Mouse (Mus musculus) erythroid progenitor cell, adult 5-6 weeks (primary cell): ENCODE measurements around the gene Cd248. TPM values are rescaled to one million over a fixed set of nuclear protein-coding genes. Genes with fewer than 3 reads are reported as not detected.
"Not testable (repeated sequence)": the region's sequence is repeated elsewhere in the genome, so short reads cannot be mapped to it uniquely, and the experiment has no call there.

Source experiments
- ATAC-seq: replicated peaks from 2 replicates; pipeline ENCODE4 v1.8.0; 2016; ENCODE audit warnings: moderate number of reproducible peaks, mild to moderate bottlenecking, moderate TSS enrichment, inconsistent platforms; ENCODE audit not compliant: poor library complexity, low FRiP score, severe bottlenecking
- total RNA-seq, 2 experiments: library from RNA; stranded (forward) in 1 of 2; stranded (reverse) in 1 of 2; fragments of 150-400 nt in 1 of 2; fragments of 186-747, 209-891 nt in 1 of 2; gene quantifications; 2 replicates each; pipeline versions ENCODE4 v1.2.3 to v1.2.4; 2015 to 2017; ENCODE audit warnings: low replicate concordance in 2 of 2

Cd248 gene
- total RNA-seq, 2 experiments from 2014 or later, result not detected

- ATAC-seq, result peak; percentile 82
Observed at GRCm38 (mm10) chr19:5071545-5072369, 3.9 kb downstream of the Cd248 start.

- ATAC-seq, result no peak
Observed at GRCm38 (mm10) chr19:5072389-5073019, 4.6 kb downstream of the Cd248 start.

- no peak for ATAC-seq
Observed at GRCm38 (mm10) chr19:5073028-5073427, 5.2 kb downstream of the Cd248 start.

GRCm38 (mm10) chr19:5073518-5073917 lies 5.6 kb downstream of the Cd248 start:
- ATAC-seq, result no peak

DNA sequence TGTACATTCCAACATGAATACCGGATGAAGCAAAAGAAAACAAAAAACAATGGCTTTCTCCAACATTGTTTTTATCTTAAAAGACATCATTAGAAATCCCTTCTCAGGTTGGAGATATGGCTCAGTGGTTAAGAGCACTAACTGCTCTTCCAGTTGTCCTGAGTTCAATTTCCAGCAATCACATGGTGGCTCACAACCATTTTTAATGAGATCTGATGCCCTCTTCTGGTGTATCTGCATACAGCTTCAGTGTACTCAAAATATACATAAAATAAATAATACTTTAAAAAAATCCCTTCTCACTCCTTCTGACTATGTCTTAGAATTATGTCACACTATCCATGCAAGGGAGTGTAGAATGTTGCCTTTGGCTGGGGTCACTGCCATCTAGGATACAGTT lies 11.4 kb downstream of the Cd248 start:
- no peak for ATAC-seq

- ATAC-seq, result no peak
Observed at GRCm38 (mm10) chr19:5082005-5082404, 14.1 kb downstream of the Cd248 start.

DNA sequence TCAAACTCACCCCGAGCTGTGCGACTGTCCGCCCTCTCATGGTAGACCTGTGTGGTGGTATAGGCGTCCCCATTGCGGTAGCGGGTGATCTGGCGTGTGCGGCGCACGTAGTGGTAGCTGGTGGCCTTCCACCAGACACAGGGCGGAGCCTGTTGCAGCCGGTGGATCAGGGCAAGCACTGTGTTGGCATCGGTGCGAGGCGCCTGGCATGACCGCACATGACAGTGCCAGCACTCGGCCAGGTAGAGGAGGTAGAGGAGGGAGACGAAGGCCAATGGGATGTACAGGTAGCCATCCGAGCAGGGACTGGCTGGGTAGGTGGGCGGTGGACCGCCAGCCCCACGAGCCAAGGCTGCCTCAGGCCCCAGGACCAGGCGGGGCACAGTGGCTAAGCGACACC lies 14.7 kb downstream of the Cd248 start:
- ATAC-seq, result no peak

DNA sequence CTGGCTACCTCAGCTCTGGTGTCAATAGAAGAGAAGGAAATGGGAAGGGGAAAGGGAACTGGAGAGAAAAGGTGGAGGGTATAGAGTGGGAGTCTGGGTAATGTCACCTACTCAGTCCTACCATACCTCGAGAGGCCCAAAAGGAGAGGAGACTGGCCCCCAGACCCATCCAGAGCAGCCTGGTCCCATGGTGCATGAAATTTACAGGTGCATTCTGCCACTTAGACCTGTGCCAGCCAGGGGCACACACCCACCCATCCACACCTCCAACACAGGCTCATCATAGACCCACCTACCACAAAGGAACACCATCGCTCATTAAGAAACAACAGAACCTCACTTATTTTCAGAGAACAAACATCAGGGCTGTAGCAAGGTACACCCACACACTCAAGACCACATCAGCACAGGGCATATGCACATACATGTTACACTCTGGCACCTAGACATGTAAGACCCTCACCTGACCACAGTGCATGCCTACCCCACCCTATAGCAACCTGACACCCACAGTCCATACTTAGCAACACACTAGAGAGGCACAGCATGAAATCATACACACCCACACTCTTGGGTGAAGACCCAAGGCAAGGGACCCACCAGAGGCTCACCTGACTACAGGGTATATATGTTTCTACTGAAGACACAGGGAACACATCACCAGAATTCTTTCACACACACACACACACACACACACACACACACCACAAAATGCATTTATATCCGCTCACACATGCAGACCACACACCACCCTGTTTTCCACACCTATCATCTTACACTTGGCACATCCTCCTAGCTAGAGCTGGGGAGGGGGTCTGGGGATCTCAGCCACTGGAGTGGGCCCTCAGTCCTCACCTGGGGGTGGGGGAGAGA lies 16.3 kb downstream of the Cd248 start:
- no peak for ATAC-seq

DNA sequence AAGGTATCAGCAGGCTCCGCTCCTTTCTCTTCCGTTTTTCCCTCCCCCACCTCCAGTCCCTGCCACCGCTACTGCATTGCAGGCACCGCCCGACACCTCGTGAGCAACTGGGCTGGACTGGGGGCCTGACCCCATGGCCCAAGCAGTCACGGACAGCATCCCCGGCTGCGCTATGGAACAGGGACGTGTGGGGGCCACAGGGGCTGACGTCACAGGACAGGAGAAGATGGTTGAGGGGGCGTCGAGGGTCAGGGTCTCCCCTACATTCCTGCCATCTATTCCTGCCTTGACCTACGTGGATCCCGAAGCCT lies 16.9 kb downstream of the Cd248 start:
- no peak for ATAC-seq

GRCm38 (mm10) chr19:5085145-5085863 lies 17.4 kb downstream of the Cd248 start, which contains the start of gene Tmem151a:
Tmem151a (minus strand) TSS chr19:5085531.
- peak; percentile 58 for ATAC-seq

- ATAC-seq, result not testable (repeated sequence)
Observed at GRCm38 (mm10) chr19:5086533-5086932, 18.7 kb downstream of the Cd248 start.

GRCm38 (mm10) chr19:5087884-5088728 lies 20.2 kb downstream of the Cd248 start, which contains the start of gene Yif1a:
Yif1a (plus strand) TSS chr19:5088538.
- ATAC-seq, result peak; percentile 87

- ATAC-seq, result no peak
Observed at GRCm38 (mm10) chr19:5089324-5089723, 21.4 kb downstream of the Cd248 start.

DNA sequence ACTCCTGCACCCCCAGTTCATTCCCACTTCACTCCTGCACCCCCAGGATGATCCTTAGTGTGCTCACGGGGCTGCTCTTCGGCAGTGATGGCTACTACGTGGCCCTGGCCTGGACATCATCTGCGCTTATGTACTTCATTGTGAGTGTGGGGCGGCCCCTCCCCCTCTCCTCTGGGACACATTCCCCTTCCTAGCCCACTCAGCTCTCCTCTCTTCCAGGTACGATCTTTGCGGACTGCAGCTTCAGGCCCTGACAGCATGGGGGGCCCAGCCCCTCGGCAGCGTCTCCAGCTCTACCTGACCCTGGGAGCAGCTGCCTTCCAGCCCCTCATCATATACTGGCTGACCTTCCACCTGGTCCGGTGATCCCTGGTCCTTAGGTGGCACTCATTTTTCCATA lies 24.2 kb downstream of the Cd248 start:
- ATAC-seq, result no peak

DNA sequence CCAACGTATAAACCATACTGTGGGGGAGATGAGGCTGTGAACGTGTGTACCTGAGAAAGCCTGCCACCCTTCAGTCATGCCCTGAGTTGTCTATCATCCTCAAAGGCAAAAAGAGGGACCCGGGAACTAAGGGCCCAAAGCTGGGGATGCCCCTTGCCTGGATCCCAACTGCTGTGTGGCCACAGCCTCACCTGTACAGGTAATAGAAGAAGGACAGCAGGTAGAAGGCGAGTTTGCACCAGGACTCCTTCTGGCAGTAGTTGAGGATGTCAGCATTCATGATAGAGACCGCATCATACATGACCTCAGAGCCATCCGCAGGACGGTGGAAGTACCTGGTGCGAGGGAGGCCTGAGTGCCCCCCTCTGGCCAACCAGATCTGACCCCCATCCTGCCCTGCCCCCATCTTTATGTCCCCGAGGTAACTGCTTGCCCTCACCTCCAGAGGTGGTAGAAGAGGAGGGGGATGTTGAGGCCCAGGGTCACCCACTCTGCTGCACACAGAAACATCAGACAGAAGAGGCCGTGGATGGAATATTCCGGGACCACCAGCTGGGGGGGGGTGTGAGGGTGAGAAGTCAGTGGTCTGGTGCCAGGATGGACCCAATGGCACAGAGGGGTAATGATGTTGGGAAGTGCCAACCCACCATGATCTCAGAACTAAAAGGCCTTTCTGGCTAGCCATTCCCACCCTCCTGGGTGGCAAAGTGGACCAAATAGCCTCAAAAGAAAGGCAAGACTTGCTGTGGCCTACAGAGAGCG lies 25.8 kb downstream of the Cd248 start:
- no peak for ATAC-seq

DNA sequence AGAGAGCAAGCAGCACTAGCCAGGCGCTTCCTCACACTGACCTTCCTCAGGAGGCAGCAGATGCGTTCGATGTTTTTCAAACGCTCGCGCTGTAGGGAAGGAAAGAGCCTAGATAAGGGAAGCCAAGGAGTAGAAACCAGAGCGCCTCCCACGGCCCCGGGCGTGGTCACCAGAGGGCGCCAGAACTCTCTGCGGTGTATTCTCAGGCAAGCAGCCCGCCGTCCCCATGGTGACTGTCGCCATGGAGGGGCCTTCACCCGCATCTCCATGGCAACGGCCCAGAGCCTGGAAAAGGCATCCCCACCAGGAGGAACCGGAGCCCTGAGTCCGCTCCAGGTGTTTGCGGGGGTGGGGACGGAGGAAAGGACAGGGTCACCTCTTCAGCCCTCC lies 26.4 kb downstream of the Cd248 start:
- ATAC-seq, result peak; percentile 83

GRCm38 (mm10) chr19:5094746-5095417 lies 27.0 kb downstream of the Cd248 start:
- ATAC-seq, result no peak
